23 mouse cellular contexts compared by ENCODE assay signal in genomic region chr8:90743546-90743945, GRCm38 (mm10).
A peak's percentile ranks its signal among the peaks of the same experiment; 100 is the strongest.
DNase-seq lines count a peak whose midpoint lies in the region; ATAC-seq and TF ChIP-seq lines count a peak whose summit lies in the region.
"Had no signal": no experiment of that assay in that cellular context is flagged by ENCODE, and none has a peak within 500 bp of the region (broad histone marks: within the 10 kb centered on the region; RNA-seq: fewer than 3 reads in every experiment).

No protein-coding gene starts in this region.

- no peaks in the 10 kb centered on the region for H3K36me3 ChIP-seq in heart, embryonic 10.5 days
- H3K36me3 ChIP-seq: embryonic facial prominence, embryonic 13.5 days; heart, embryonic 12.5 days; lung, embryonic 15.5 days; neural tube, embryonic 15.5 days; stomach, embryonic 15.5 days had no signal

- 92% methylated on average over 2 of the region's 2 CpGs for WGBS in heart, embryonic 10.5 days

- in situ Hi-C loops in Patski (cut with MboI; ENCODE audit: low pct_unique_long_range_greater_than_20kb): no loop called here

- no peaks in the 10 kb centered on the region for H3K27me3 ChIP-seq in heart, embryonic 10.5 days (ENCODE audit: insufficient read depth, poor library complexity, severe bottlenecking)
- H3K27me3 ChIP-seq in Patski: no peaks in the 10 kb centered on the region
- H3K27me3 ChIP-seq: embryonic facial prominence, embryonic 13.5 days; heart, embryonic 12.5 days; lung, embryonic 15.5 days; neural tube, embryonic 15.5 days; stomach, embryonic 15.5 days had no signal

- H3K9me3 ChIP-seq in heart, embryonic 10.5 days: no peaks in the 10 kb centered on the region
- H3K9me3 ChIP-seq: embryonic facial prominence, embryonic 13.5 days; heart, embryonic 12.5 days; lung, embryonic 15.5 days; neural tube, embryonic 15.5 days; stomach, embryonic 15.5 days had no signal

- no peak overlapping the region for H3K4me3 ChIP-seq in heart, embryonic 10.5 days
- H3K4me3 ChIP-seq: embryonic facial prominence, embryonic 13.5 days; heart, embryonic 12.5 days; lung, embryonic 15.5 days; neural tube, embryonic 15.5 days; stomach, embryonic 15.5 days had no signal

- ATAC-seq in cerebellum, adult (ENCODE audit: insufficient number of reproducible peaks, low FRiP score, low TSS enrichment): no peak
- no peak for ATAC-seq in Patski
- ATAC-seq: CD4-positive, CD25-positive, alpha-beta regulatory T cell, adult 4 months; inflammation-experienced regulatory T-cells, adult 6 months had no signal

- CTCF ChIA-PET in Patski (lab: Charles Lee): interaction anchor here (1.0 to 1.9 kb wide), 4 partner anchors 12 to 50 kb away, joined by 3 to 10 read pairs (median 4); no protein-coding TSS in a partner anchor

- TF ChIP-seq CTCF in Patski (IDR thresholded peaks at IDR 0.05): no peak

- POLR2A ChIA-PET in Patski (lab: Charles Lee): no interaction called here

- intact Hi-C loops in left cerebral cortex, postnatal 25 days (cut with DNase I): no loop called here
- intact Hi-C loops in left cerebral cortex, postnatal 10 days (cut with DNase I): no loop called here

- H3K4me1 ChIP-seq in heart, embryonic 10.5 days: no peaks in the 10 kb centered on the region
- H3K4me1 ChIP-seq: heart, embryonic 12.5 days; lung, embryonic 15.5 days; stomach, embryonic 15.5 days had no signal

- no peak overlapping the region for H3K27ac ChIP-seq in heart, embryonic 10.5 days
- H3K27ac ChIP-seq: embryonic facial prominence, embryonic 13.5 days; liver, embryonic 14.5 days; lung, embryonic 15.5 days; macrophage; neural tube, embryonic 15.5 days; stomach, embryonic 15.5 days had no signal

- peak; percentile 24 to 40 for DNase-seq in cerebellum, postnatal 10 days
- peak; percentile 1 for DNase-seq in heart, adult 8-10 months (ENCODE audit: low spot score)
- no peak for DNase-seq in heart, embryonic 10.5 days (ENCODE audit: low spot score)
- peak; percentile 8 to 53 for DNase-seq in left cerebral cortex, postnatal 25 days (ENCODE audit: low spot score in 2 of 2)
- no peak for DNase-seq in left cerebral cortex, postnatal 10 days (ENCODE audit: extremely low spot score in 1 of 2, low spot score in 2 of 2)
- DNase-seq in Patski (ENCODE audit: low read depth, low spot score): peak; percentile 28
- no peak for DNase-seq in ovary, postnatal 10 days (ENCODE audit: low spot score)
- DNase-seq: cerebellum, adult 9-11 months; gastrocnemius, postnatal 36 days; kidney, adult 2 months; kidney, postnatal 14 days; thymus, adult 18-20 months; thymus, postnatal 4 days had no signal

Comparison
In these comparisons a context has a peak if more than half of its experiments do, and no peak if none do; other contexts are left out.
1. DNase-seq: peak in cerebellum, postnatal 10 days (2 of 2), heart, adult 8-10 months (single experiment), left cerebral cortex, postnatal 25 days (2 of 2) and Patski (single experiment); none in heart, embryonic 10.5 days (single experiment), left cerebral cortex, postnatal 10 days (0 of 2) and ovary, postnatal 10 days (single experiment).